Mouse (Mus musculus): ENCODE results near the gene Blcap. TPM values are rescaled to one million over a fixed set of nuclear protein-coding genes. Genes with fewer than 3 reads are reported as not detected.

The Blcap gene
- 40.9 TPM for polyA plus RNA-seq (2014; fragmentation: Illumina TruSeq; extraction: RNeasy Lipid Tissue Mini Kit (QIAGEN cat#74804); ENCODE audit: low read depth, low replicate concordance)

GRCm38 (mm10) chr2:157571224-157571832 lies at the start of gene Blcap:
Gene Blcap (minus strand): TSS chr2:157571274.

GRCm38 (mm10) chr2:157559858-157560257 lies 11.2 kb downstream of the Blcap start, which contains the start of gene Nnat:
Gene Nnat (plus strand): TSS chr2:157560078.

Other genes with a start within 250 kb of the Blcap start
- not detected for gene Ghrh, start 223.8 kb downstream of the Blcap start, polyA plus RNA-seq (2014; fragmentation: Illumina TruSeq; extraction: RNeasy Lipid Tissue Mini Kit (QIAGEN cat#74804); ENCODE audit: low read depth, low replicate concordance)
- gene Manbal, start 203.7 kb downstream of the Blcap start, polyA plus RNA-seq (2014; fragmentation: Illumina TruSeq; extraction: RNeasy Lipid Tissue Mini Kit (QIAGEN cat#74804); ENCODE audit: low read depth, low replicate concordance), result 6.6 TPM
- 0.93 TPM for gene Src, start 152.8 kb downstream of the Blcap start, polyA plus RNA-seq (2014; fragmentation: Illumina TruSeq; extraction: RNeasy Lipid Tissue Mini Kit (QIAGEN cat#74804); ENCODE audit: low read depth, low replicate concordance)
- gene Nnat, start 11.2 kb downstream of the Blcap start, polyA plus RNA-seq (2014; fragmentation: Illumina TruSeq; extraction: RNeasy Lipid Tissue Mini Kit (QIAGEN cat#74804); ENCODE audit: low read depth, low replicate concordance), result 38.9 TPM
- gene Ctnnbl1, start 166.1 kb upstream of the Blcap start, polyA plus RNA-seq (2014; fragmentation: Illumina TruSeq; extraction: RNeasy Lipid Tissue Mini Kit (QIAGEN cat#74804); ENCODE audit: low read depth, low replicate concordance), result 2.1 TPM